In genomic region chrX:56346176-56346931, GRCm38 (mm10) we compare ENCODE assay signal across 8 mouse cellular contexts. TPM values are rescaled to one million over a fixed set of nuclear protein-coding genes. Genes with fewer than 3 reads are reported as not detected.
DNase-seq lines count a peak whose midpoint lies in the region; ATAC-seq and TF ChIP-seq lines count a peak whose summit lies in the region.

Gene Zfp449, plus strand, starts transcription at chrX:56346400.

- H3K79me2 ChIP-seq in liver, adult 2 months (ENCODE audit: control insufficient read depth, insufficient read depth, low read length) = no peaks in the 10 kb centered on the region

- peak; percentile 96 for ATAC-seq in heart, embryonic 12.5 days (ENCODE audit: insufficient number of reproducible peaks, low FRiP score)
- peak; percentile 99 for ATAC-seq in kidney, embryonic 16.5 days (ENCODE audit: low FRiP score, low TSS enrichment)
- ATAC-seq in stomach, embryonic 14.5 days (ENCODE audit: insufficient number of reproducible peaks, insufficient read depth, low FRiP score, low read depth) = peak; percentile 96; the same call in 1 of the 2 replicates

- no peaks in the 10 kb centered on the region for H3K9me3 ChIP-seq in erythroblast, embryonic 14.5 days (ENCODE audit: control insufficient read depth, low read length)
- no peaks in the 10 kb centered on the region for H3K9me3 ChIP-seq in heart, embryonic 12.5 days (replicated peaks)
- no peaks in the 10 kb centered on the region for H3K9me3 ChIP-seq in kidney, embryonic 16.5 days (ENCODE audit: low read length)
- no peaks in the 10 kb centered on the region for H3K9me3 ChIP-seq in stomach, embryonic 14.5 days (ENCODE audit: control insufficient read depth, low read depth, low read length)

- H3K4me1 ChIP-seq in erythroblast, embryonic 14.5 days (ENCODE audit: control insufficient read depth) = peaks cover 9% of the 10 kb centered on the region
- no peaks in the 10 kb centered on the region for H3K4me1 ChIP-seq in heart, embryonic 12.5 days (replicated peaks)
- H3K4me1 ChIP-seq in kidney, embryonic 16.5 days (ENCODE audit: insufficient read depth, low read length) = no peaks in the 10 kb centered on the region
- no peaks in the 10 kb centered on the region; the same call in 1 of the 2 replicates for H3K4me1 ChIP-seq in liver, adult 2 months (ENCODE audit: control insufficient read depth, insufficient read depth, low read length)
- H3K4me1 ChIP-seq in stomach, embryonic 14.5 days (ENCODE audit: control insufficient read depth, insufficient read depth, low read length) = no peaks in the 10 kb centered on the region

- TF ChIP-seq POLR2A in liver, adult 2 months (IDR thresholded peaks at IDR 0.05; ENCODE audit: extremely low read depth, insufficient read depth, low read length) = no peak

- H3K4me3 ChIP-seq in erythroblast, embryonic 14.5 days (replicated peaks) = peak within 1 kb of the TSS; percentile 67
- peak within 1 kb of the TSS; percentile 69 for H3K4me3 ChIP-seq in heart, embryonic 12.5 days
- peak within 1 kb of the TSS; percentile 57 for H3K4me3 ChIP-seq in kidney, embryonic 16.5 days (ENCODE audit: low read length)
- H3K4me3 ChIP-seq in liver, adult 2 months (ENCODE audit: insufficient read depth, low read depth, low read length) = peak within 1 kb of the TSS; percentile 56
- peak within 1 kb of the TSS; percentile 44 for H3K4me3 ChIP-seq in stomach, embryonic 14.5 days (ENCODE audit: low read depth, low read length)

- DNase-seq in CD4-positive, CD25-positive, alpha-beta regulatory T cell, adult 2 months (ENCODE audit: low read depth, low spot score) = peak; percentile 83
- peak; percentile 64 for DNase-seq in brain, embryonic 18.5 days (ENCODE audit: low read depth, low spot score)
- peak; percentile 10 for DNase-seq in liver, adult 2 months (ENCODE audit: extremely low read depth, low read depth, low spot score)
- DNase-seq in naive thymus-derived CD4-positive, alpha-beta T cell, adult 2 months (ENCODE audit: low read depth) = peak; percentile 54

- peak within 1 kb of the TSS; percentile 33; the same call in 1 of the 2 replicates for H3K27ac ChIP-seq in heart, embryonic 12.5 days (ENCODE audit: poor library complexity, severe bottlenecking)
- H3K27ac ChIP-seq in kidney, embryonic 16.5 days (ENCODE audit: low read length) = no peak within 1 kb of the TSS
- H3K27ac ChIP-seq in liver, adult 2 months (replicated peaks; ENCODE audit: insufficient read depth, low read depth, low read length) = no peak within 1 kb of the TSS
- 0 out of 2 replicates have a peak within 1 kb of the TSS, but pooled peaks have one; percentile 10 for H3K27ac ChIP-seq in stomach, embryonic 14.5 days (ENCODE audit: low read length)

- peak within 1 kb of the TSS; percentile 75 for H3K9ac ChIP-seq in heart, embryonic 12.5 days
- peak within 1 kb of the TSS; percentile 68 for H3K9ac ChIP-seq in kidney, embryonic 16.5 days (replicated peaks; ENCODE audit: low read length)
- peak within 1 kb of the TSS; percentile 70 for H3K9ac ChIP-seq in liver, adult 2 months (ENCODE audit: low read depth, low read length)
- H3K9ac ChIP-seq in stomach, embryonic 14.5 days (replicated peaks; ENCODE audit: low read depth, low read length) = no peak within 1 kb of the TSS; the same call in 1 of the 2 replicates

- H3K27me3 ChIP-seq in erythroblast, embryonic 14.5 days (ENCODE audit: control insufficient read depth) = no peaks in the 10 kb centered on the region
- H3K27me3 ChIP-seq in heart, embryonic 12.5 days (replicated peaks) = no peaks in the 10 kb centered on the region
- no peaks in the 10 kb centered on the region for H3K27me3 ChIP-seq in kidney, embryonic 16.5 days (ENCODE audit: insufficient read depth, low read length)
- H3K27me3 ChIP-seq in liver, adult 2 months (ENCODE audit: control insufficient read depth, insufficient read depth, low read length) = no peaks in the 10 kb centered on the region
- H3K27me3 ChIP-seq in stomach, embryonic 14.5 days (ENCODE audit: control insufficient read depth, insufficient read depth, low read length) = no peaks in the 10 kb centered on the region

- no peak for TF ChIP-seq CTCF in liver, adult 2 months (IDR thresholded peaks at IDR 0.05; ENCODE audit: low read depth, low read length)

- H3K36me3 ChIP-seq in erythroblast, embryonic 14.5 days (ENCODE audit: control insufficient read depth) = no peaks in the 10 kb centered on the region
- peaks cover 5% of the 10 kb centered on the region; the same call in 1 of the 2 replicates for H3K36me3 ChIP-seq in heart, embryonic 12.5 days
- 0 out of 2 replicates have a peak, but pooled peaks cover 3% of the 10 kb centered on the region for H3K36me3 ChIP-seq in kidney, embryonic 16.5 days (ENCODE audit: insufficient read depth, low read length)
- no peaks in the 10 kb centered on the region for H3K36me3 ChIP-seq in liver, adult 2 months (ENCODE audit: control insufficient read depth, insufficient read depth, low read length)
- no peaks in the 10 kb centered on the region for H3K36me3 ChIP-seq in stomach, embryonic 14.5 days (ENCODE audit: control insufficient read depth, insufficient read depth, low read length)

- H3K4me2 ChIP-seq in heart, embryonic 12.5 days = peak within 1 kb of the TSS; percentile 62
- H3K4me2 ChIP-seq in kidney, embryonic 16.5 days (replicated peaks; ENCODE audit: low read depth, low read length) = peak within 1 kb of the TSS; percentile 55
- H3K4me2 ChIP-seq in stomach, embryonic 14.5 days (replicated peaks; ENCODE audit: low read depth, low read length) = peak within 1 kb of the TSS; percentile 35

- 16% methylated on average over 39 of the region's 39 CpGs for WGBS in heart, embryonic 12.5 days
- WGBS in kidney, embryonic 16.5 days = 21% methylated on average over 39 of the region's 39 CpGs
- under 1% methylated on average over 39 of the region's 39 CpGs for WGBS in liver, adult 2 months
- WGBS in stomach, embryonic 14.5 days = 19% methylated on average over 39 of the region's 39 CpGs

RNA-seq across cellular contexts. Expression of gene Zfp449, which starts in this region (rescaled TPM):
- polyA plus RNA-seq in erythroblast, embryonic 14.5 days (2012) = not detected in 2 replicates
- 7.5 and 8.9 TPM in 2 replicates for polyA plus RNA-seq in heart, embryonic 12.5 days (2016; fragmentation: Nextera tagmentation; extraction: Ambion mirVana)
- polyA plus RNA-seq in kidney, embryonic 16.5 days (2015; fragmentation: Nextera tagmentation; extraction: Ambion mirVana) = 9.0 and 10.4 TPM in 2 replicates
- 0.37 and 0.54 TPM in 2 replicates for total RNA-seq in liver, adult 2 months (2014; rRNA removed)
- polyA plus RNA-seq in liver, adult 2 months (2012; rRNA removed) = 0.04 and 0.10 TPM in 2 replicates
- polyA plus RNA-seq in stomach, embryonic 14.5 days (2014; fragmentation: Nextera tagmentation; extraction: Ambion mirVana) = 11.4 and 13.9 TPM in 2 replicates

Comparison
In these comparisons a context has a peak if more than half of its experiments do, and no peak if none do; other contexts are left out.
1. Peak in DNase-seq, H3K4me3 ChIP-seq and H3K9ac ChIP-seq in liver, adult 2 months; RNA of the gene not detected or under 1 TPM.
2. DNase-seq: peak in every context shown above with its lines; median percentile 83 in CD4-positive, CD25-positive, alpha-beta regulatory T cell, adult 2 months; 64 in brain, embryonic 18.5 days; 54 in naive thymus-derived CD4-positive, alpha-beta T cell, adult 2 months; 10 in liver, adult 2 months.
3. H3K27ac ChIP-seq: peak in heart, embryonic 12.5 days (single experiment) and stomach, embryonic 14.5 days (single experiment); none in kidney, embryonic 16.5 days (single experiment) and liver, adult 2 months (single experiment).
4. Peak in every context shown above with its lines, with median percentiles within 50 percentile points of each other: H3K4me3 ChIP-seq, ATAC-seq and H3K4me2 ChIP-seq.